Mouse (Mus musculus): ENCODE measurements around the gene Grm4. TPM values are rescaled to one million over a fixed set of nuclear protein-coding genes. Genes with fewer than 3 reads are reported as not detected.

The Grm4 gene
- polyA plus RNA-seq, 1 experiment from 2014 or later: 0.08 TPM

- ATAC-seq (ENCODE audit: extremely low read depth, insufficient number of reproducible peaks, low FRiP score, low TSS enrichment): no peak
- WGBS: 71% methylated on average over 9 of the region's 9 CpGs
- H3K36me3 ChIP-seq: no peaks in the 10 kb centered on the region
These were observed 66.0 kb downstream of the Grm4 start for GRCm38 (mm10) chr17:27455012-27455784.

GRCm38 (mm10) chr17:27454396-27454795 is 66.8 kb downstream of the Grm4 start:
- Histone ChIP-seq H3K9me3 (no peaks in the 10 kb centered on the region), H3K27ac (replicated peaks) (no peak overlapping the region), H3K36me3 (no peaks in the 10 kb centered on the region), H3K9ac (no peak overlapping the region), H3K4me2 (no peak overlapping the region), H3K4me1 (no peaks in the 10 kb centered on the region), H3K4me3 (no peak overlapping the region), H3K27me3 (replicated peaks) (peaks cover 57% of the 10 kb centered on the region)
- 84% methylated on average over 11 of the region's 11 CpGs for WGBS
- ATAC-seq (ENCODE audit: extremely low read depth, insufficient number of reproducible peaks, low FRiP score, low TSS enrichment): no peak

More at GRCm38 (mm10) chr17:27455012-27455784, 66.0 kb downstream of the Grm4 start:
- H3K4me3 ChIP-seq: no peak overlapping the region
- H3K4me1 ChIP-seq: no peaks in the 10 kb centered on the region
- H3K27me3 ChIP-seq (replicated peaks): peaks cover 64% of the 10 kb centered on the region
- H3K4me2 ChIP-seq: no peak overlapping the region
- no peaks in the 10 kb centered on the region for H3K9me3 ChIP-seq
- no peak overlapping the region for H3K9ac ChIP-seq
- H3K27ac ChIP-seq (replicated peaks): no peak overlapping the region

GRCm38 (mm10) chr17:27453045-27453444 is 68.2 kb downstream of the Grm4 start:
- no peak overlapping the region for H3K4me2 ChIP-seq
- no peaks in the 10 kb centered on the region for H3K9me3 ChIP-seq
- H3K36me3 ChIP-seq: no peaks in the 10 kb centered on the region
- no peak overlapping the region for H3K27ac ChIP-seq (replicated peaks)
- WGBS: 61% methylated on average over 8 of the region's 8 CpGs
- no peak for ATAC-seq (ENCODE audit: extremely low read depth, insufficient number of reproducible peaks, low FRiP score, low TSS enrichment)
- peaks cover 54% of the 10 kb centered on the region for H3K27me3 ChIP-seq (replicated peaks)
- H3K4me3 ChIP-seq: no peak overlapping the region
- H3K4me1 ChIP-seq: no peaks in the 10 kb centered on the region
- H3K9ac ChIP-seq: no peak overlapping the region

GRCm38 (mm10) chr17:27451787-27452186 is 69.4 kb downstream of the Grm4 start:
- ATAC-seq (ENCODE audit: extremely low read depth, insufficient number of reproducible peaks, low FRiP score, low TSS enrichment): no peak
- H3K27me3 ChIP-seq (replicated peaks): peaks cover 55% of the 10 kb centered on the region
- H3K4me1 ChIP-seq: no peaks in the 10 kb centered on the region
- no peak overlapping the region for H3K4me3 ChIP-seq
- H3K9me3 ChIP-seq: no peaks in the 10 kb centered on the region
- H3K27ac ChIP-seq (replicated peaks): no peak overlapping the region
- 12% methylated on average over 9 of the region's 9 CpGs for WGBS
- no peak overlapping the region for H3K4me2 ChIP-seq
- no peak overlapping the region for H3K9ac ChIP-seq
- H3K36me3 ChIP-seq: no peaks in the 10 kb centered on the region

GRCm38 (mm10) chr17:27451216-27451615 is 70.0 kb downstream of the Grm4 start:
- Histone ChIP-seq H3K9ac (no peak overlapping the region), H3K4me3 (no peak overlapping the region), H3K9me3 (no peaks in the 10 kb centered on the region), H3K4me1 (no peaks in the 10 kb centered on the region), H3K36me3 (no peaks in the 10 kb centered on the region), H3K4me2 (no peak overlapping the region), H3K27ac (replicated peaks) (no peak overlapping the region), H3K27me3 (replicated peaks) (peaks cover 57% of the 10 kb centered on the region)
- ATAC-seq (ENCODE audit: extremely low read depth, insufficient number of reproducible peaks, low FRiP score, low TSS enrichment): no peak
- 75% methylated on average over 14 of the region's 14 CpGs for WGBS

- no peak overlapping the region for H3K4me3 ChIP-seq
- H3K9me3 ChIP-seq: no peaks in the 10 kb centered on the region
- no peak overlapping the region for H3K4me2 ChIP-seq
- H3K4me1 ChIP-seq: peaks cover 10% of the 10 kb centered on the region
- WGBS: 82% methylated on average over 14 of the region's 14 CpGs
- no peak overlapping the region for H3K9ac ChIP-seq
- no peaks in the 10 kb centered on the region for H3K36me3 ChIP-seq
- peaks cover 59% of the 10 kb centered on the region for H3K27me3 ChIP-seq (replicated peaks)
- no peak for ATAC-seq (ENCODE audit: extremely low read depth, insufficient number of reproducible peaks, low FRiP score, low TSS enrichment)
- no peak overlapping the region for H3K27ac ChIP-seq (replicated peaks)
These were observed 71.4 kb downstream of the Grm4 start for GRCm38 (mm10) chr17:27449757-27450330.

GRCm38 (mm10) chr17:27448749-27449148 is 72.5 kb downstream of the Grm4 start:
- peaks cover 51% of the 10 kb centered on the region for H3K27me3 ChIP-seq (replicated peaks)
- 66% methylated on average over 6 of the region's 6 CpGs for WGBS
- H3K9me3 ChIP-seq: no peaks in the 10 kb centered on the region
- H3K36me3 ChIP-seq: no peaks in the 10 kb centered on the region
- H3K9ac ChIP-seq: no peak overlapping the region
- H3K27ac ChIP-seq (replicated peaks): no peak overlapping the region
- no peak overlapping the region for H3K4me2 ChIP-seq
- ATAC-seq (ENCODE audit: extremely low read depth, insufficient number of reproducible peaks, low FRiP score, low TSS enrichment): no peak
- H3K4me1 ChIP-seq: peaks cover 10% of the 10 kb centered on the region
- H3K4me3 ChIP-seq: no peak overlapping the region

GRCm38 (mm10) chr17:27445364-27446075 is 75.7 kb downstream of the Grm4 start:
- Histone ChIP-seq H3K9me3 (no peaks in the 10 kb centered on the region), H3K4me1 (peaks cover 22% of the 10 kb centered on the region), H3K9ac (no peak overlapping the region), H3K4me3 (no peak overlapping the region), H3K36me3 (no peaks in the 10 kb centered on the region), H3K27me3 (replicated peaks) (peaks cover 32% of the 10 kb centered on the region), H3K4me2 (no peak overlapping the region), H3K27ac (replicated peaks) (no peak overlapping the region)
- peak; percentile 61; the same call in 1 of the 2 replicates for ATAC-seq (ENCODE audit: extremely low read depth, insufficient number of reproducible peaks, low FRiP score, low TSS enrichment)
- 42% methylated on average over 17 of the region's 17 CpGs for WGBS

GRCm38 (mm10) chr17:27442538-27443113 is 78.6 kb downstream of the Grm4 start:
- Histone ChIP-seq H3K4me3 (no peak overlapping the region), H3K4me1 (peaks cover 22% of the 10 kb centered on the region), H3K9me3 (no peaks in the 10 kb centered on the region), H3K27ac (replicated peaks) (no peak overlapping the region), H3K4me2 (no peak overlapping the region), H3K9ac (no peak overlapping the region), H3K36me3 (no peaks in the 10 kb centered on the region), H3K27me3 (replicated peaks) (peaks cover 38% of the 10 kb centered on the region)
- WGBS: 42% methylated on average over 13 of the region's 13 CpGs
- ATAC-seq (ENCODE audit: extremely low read depth, insufficient number of reproducible peaks, low FRiP score, low TSS enrichment): no peak

GRCm38 (mm10) chr17:27441778-27442177 is 79.4 kb downstream of the Grm4 start:
- 33% methylated on average over 7 of the region's 7 CpGs for WGBS
- H3K27ac ChIP-seq (replicated peaks): no peak overlapping the region
- no peak overlapping the region for H3K4me3 ChIP-seq
- H3K9me3 ChIP-seq: no peaks in the 10 kb centered on the region
- H3K9ac ChIP-seq: no peak overlapping the region
- H3K36me3 ChIP-seq: no peaks in the 10 kb centered on the region
- ATAC-seq (ENCODE audit: extremely low read depth, insufficient number of reproducible peaks, low FRiP score, low TSS enrichment): no peak
- H3K27me3 ChIP-seq (replicated peaks): peaks cover 38% of the 10 kb centered on the region
- H3K4me1 ChIP-seq: peaks cover 22% of the 10 kb centered on the region
- H3K4me2 ChIP-seq: no peak overlapping the region

- Histone ChIP-seq H3K27me3 (replicated peaks) (peaks cover 56% of the 10 kb centered on the region), H3K27ac (replicated peaks) (no peak overlapping the region), H3K4me3 (no peak overlapping the region), H3K36me3 (no peaks in the 10 kb centered on the region), H3K9ac (no peak overlapping the region), H3K4me2 (no peak overlapping the region), H3K4me1 (no peaks in the 10 kb centered on the region; the same call in 1 of the 2 replicates), H3K9me3 (no peaks in the 10 kb centered on the region)
- no peak for ATAC-seq (ENCODE audit: extremely low read depth, insufficient number of reproducible peaks, low FRiP score, low TSS enrichment)
- WGBS: 33% methylated on average over 13 of the region's 13 CpGs
These were observed 85.4 kb downstream of the Grm4 start for GRCm38 (mm10) chr17:27435799-27436198.

All from heart, embryonic 13.5 days (tissue).